Mouse (Mus musculus) MEL (cell line): ENCODE data around the gene Tmem106a. TPM values are rescaled to one million over a fixed set of nuclear protein-coding genes. Genes with fewer than 3 reads are reported as not detected.

ENCODE experiments used
- DNase-seq: peaks from one replicate; pipeline ENCODE4 v3.0.0; 2011; ENCODE audit warnings: low read depth, low spot score
- H3K27ac ChIP-seq: 2 replicates; pipeline ENCODE4 v1.5.1; 2012; ENCODE audit warnings: low read depth, mild to moderate bottlenecking, control low read depth, low read length, moderate library complexity; ENCODE audit not compliant: control insufficient read depth
- H3K27me3 ChIP-seq, 2 experiments: fragments of 150-350 bp in 1 of 2; sonication (generic) in 1 of 2; 2 replicates each; pipeline ENCODE4 v1.6.1; 2012; ENCODE audit warnings: low read length in 2 of 2, mild to moderate bottlenecking in 2 of 2, improper control_type of control experiment in 1 of 2, moderate library complexity in 1 of 2; ENCODE audit not compliant: insufficient read depth in 2 of 2, control insufficient read depth in 1 of 2
- H3K36me3 ChIP-seq, 2 experiments: 2 replicates each; pipeline ENCODE4 v1.6.1; 2012 to 2014; ENCODE audit warnings: low read length in 2 of 2, improper control_type of control experiment in 1 of 2, inconsistent platforms in 1 of 2, mild to moderate bottlenecking in 1 of 2; ENCODE audit not compliant: insufficient read depth in 2 of 2, control insufficient read depth in 1 of 2
- H3K4me1 ChIP-seq, 2 experiments: fragments of 150-350 bp in 1 of 2; sonication (generic) in 1 of 2; 2 replicates each; pipeline ENCODE4 v1.6.1; 2012; ENCODE audit warnings: low read length in 2 of 2, improper control_type of control experiment in 1 of 2, mild to moderate bottlenecking in 1 of 2; ENCODE audit not compliant: insufficient read depth in 2 of 2, control insufficient read depth in 1 of 2
- H3K4me3 ChIP-seq, 2 experiments: fragments of 150-350 bp in 1 of 2; sonication (generic) in 1 of 2; 2 replicates each; pipeline ENCODE4 v1.5.1; 2012; ENCODE audit warnings: low read depth in 2 of 2, low read length in 2 of 2, mild to moderate bottlenecking in 2 of 2, moderate library complexity in 2 of 2, control low read depth in 1 of 2, improper control_type of control experiment in 1 of 2; ENCODE audit not compliant: control insufficient read depth in 1 of 2, insufficient read depth in 1 of 2
- H3K79me2 ChIP-seq: 2 replicates; pipeline ENCODE4 v1.6.1; 2012; ENCODE audit warnings: mild to moderate bottlenecking, low read length, moderate library complexity; ENCODE audit not compliant: control insufficient read depth, poor library complexity, insufficient read depth
- H3K9ac ChIP-seq: 2 replicates; pipeline ENCODE4 v1.6.1; 2012; ENCODE audit warnings: low read depth, mild to moderate bottlenecking, control low read depth, low read length, moderate library complexity; ENCODE audit not compliant: control insufficient read depth, poor library complexity, severe bottlenecking
- H3K9me3 ChIP-seq: fragments of 150-350 bp; sonication (generic); replicated peaks from 2 replicates; pipeline ENCODE4 v1.6.1; 2012; ENCODE audit warnings: mild to moderate bottlenecking, low read length, improper control_type of control experiment, moderate library complexity; ENCODE audit not compliant: insufficient read depth
- CHD1 ChIP-seq: IDR thresholded peaks from 2 replicates; pipeline ENCODE4 v1.6.1; 2012; ENCODE audit warnings: low read depth, mild to moderate bottlenecking, inconsistent platforms, low read length, improper control_type of control experiment
- CTCF ChIP-seq, 3 experiments: IDR thresholded peaks in 2 of 3; conservative IDR thresholded peaks in 1 of 3; 2 replicates each; pipeline ENCODE4 v1.5.1; 2011 to 2012; ENCODE audit warnings: low read length in 3 of 3, low read depth in 2 of 3, mild to moderate bottlenecking in 2 of 3, improper control_type of control experiment in 1 of 3, inconsistent platforms in 1 of 3, mixed read lengths in 1 of 3, moderate library complexity in 1 of 3; ENCODE audit not compliant: control insufficient read depth in 1 of 3, insufficient read depth in 1 of 3, poor library complexity in 1 of 3, severe bottlenecking in 1 of 3
- E2F4 ChIP-seq: IDR thresholded peaks from 2 replicates; pipeline ENCODE4 v1.6.1; 2011; ENCODE audit warnings: low read depth, low read length, improper control_type of control experiment, borderline replicate concordance
- ETS1 ChIP-seq: IDR thresholded peaks from 2 replicates; pipeline ENCODE4 v1.6.1; 2012; ENCODE audit warnings: low read depth, mild to moderate bottlenecking, inconsistent platforms, low read length, improper control_type of control experiment, moderate library complexity
- MAX ChIP-seq: IDR thresholded peaks from 2 replicates; pipeline ENCODE4 v1.6.1; 2011; ENCODE audit warnings: low read length, improper control_type of control experiment
- MAZ ChIP-seq: IDR thresholded peaks from 2 replicates; pipeline ENCODE4 v1.6.1; 2012; ENCODE audit warnings: low read depth, mild to moderate bottlenecking, inconsistent platforms, low read length, improper control_type of control experiment
- MYC ChIP-seq: IDR thresholded peaks from 2 replicates; pipeline ENCODE4 v1.6.1; 2011; ENCODE audit warnings: low read depth, mild to moderate bottlenecking, low read length, improper control_type of control experiment, moderate library complexity
- POLR2AphosphoS2 ChIP-seq: IDR thresholded peaks from 2 replicates; pipeline ENCODE4 v1.6.1; 2011; ENCODE audit warnings: low read length, improper control_type of control experiment
- POLR2AphosphoS5 ChIP-seq: IDR thresholded peaks from 2 replicates; pipeline ENCODE4 v1.6.1; 2012; ENCODE audit warnings: low read depth, borderline replicate concordance, mild to moderate bottlenecking, inconsistent platforms, low read length, moderate library complexity, mixed read lengths
- RAD21 ChIP-seq: IDR thresholded peaks from 2 replicates; pipeline ENCODE4 v1.6.1; 2011; ENCODE audit warnings: mild to moderate bottlenecking, low read depth, low read length, improper control_type of control experiment
- TAL1 ChIP-seq: IDR thresholded peaks from 2 replicates; pipeline ENCODE4 v1.6.1; 2012; ENCODE audit warnings: mild to moderate bottlenecking, inconsistent platforms, low read length, moderate library complexity, mixed read lengths
- TBP ChIP-seq: IDR thresholded peaks from 2 replicates; pipeline ENCODE4 v1.8.0; 2011; ENCODE audit warnings: low read depth, low read length, improper control_type of control experiment
- TCF12 ChIP-seq: IDR thresholded peaks from 2 replicates; pipeline ENCODE4 v1.6.1; 2014; ENCODE audit warnings: low read depth, mild to moderate bottlenecking, inconsistent platforms, low read length, improper control_type of control experiment, moderate library complexity
- USF1 ChIP-seq: IDR thresholded peaks from 2 replicates; pipeline ENCODE4 v1.6.1; 2014; ENCODE audit warnings: low read depth, mild to moderate bottlenecking, inconsistent platforms, low read length, improper control_type of control experiment, moderate library complexity
- USF2 ChIP-seq, 2 experiments: IDR thresholded peaks; 2 replicates each; pipeline ENCODE4 v1.6.1; 2011 to 2012; ENCODE audit warnings: improper control_type of control experiment in 2 of 2, low read length in 2 of 2, borderline replicate concordance in 1 of 2, inconsistent platforms in 1 of 2, low read depth in 1 of 2, mild to moderate bottlenecking in 1 of 2; ENCODE audit not compliant: insufficient read depth in 1 of 2
- ZMIZ1 ChIP-seq: IDR thresholded peaks from 2 replicates; pipeline ENCODE4 v1.6.1; 2012; ENCODE audit warnings: low read depth, mild to moderate bottlenecking, inconsistent platforms, low read length, improper control_type of control experiment, moderate library complexity
- ZNF384 ChIP-seq: IDR thresholded peaks from 2 replicates; pipeline ENCODE4 v1.6.1; 2012; ENCODE audit warnings: low read depth, mild to moderate bottlenecking, inconsistent platforms, low read length, improper control_type of control experiment
- polyA plus RNA-seq, 2 experiments: library from polyadenylated mRNA; stranded (reverse) in 1 of 2; unstranded in 1 of 2; fragments of >175 nt in 1 of 2; fragments of >200 nt in 1 of 2; gene quantifications; 2 replicates each; pipeline versions ENCODE4 v1.2.1 to v1.2.4; 2012; ENCODE audit warnings: low replicate concordance in 2 of 2, low read depth in 1 of 2; ENCODE audit not compliant: insufficient read length in 2 of 2, insufficient read depth in 1 of 2, missing spikeins in 1 of 2
- total RNA-seq: library from RNA; depleted of rRNA; stranded (reverse); fragments of 300-350 nt; gene quantifications from 2 replicates; pipeline ENCODE4 v1.2.3, GENCODE M21; 2012

The Tmem106a gene
- total and polyA plus RNA-seq, 3 experiments = 0.23 to 0.81 TPM; not detected in 1

- no peak overlapping the region for H3K4me3 ChIP-seq
- H3K27ac ChIP-seq = no peak overlapping the region
- peaks cover 0 to 11% of the 10 kb centered on the region in 2 experiments; a peak in 2 of 4 replicates for H3K4me1 ChIP-seq
- peaks cover 0 to 2% of the 10 kb centered on the region in 2 experiments; a peak in 1 of 4 replicates for H3K27me3 ChIP-seq
- no peaks in the 10 kb centered on the region for H3K9me3 ChIP-seq
- no peak overlapping the region for H3K9ac ChIP-seq
- DNase-seq = no peak
- peaks cover 0 to 6% of the 10 kb centered on the region in 2 experiments; a peak in 2 of 4 replicates for H3K36me3 ChIP-seq
- TF ChIP-seq TCF12 = no peak
- no peak for TF ChIP-seq TBP
- no peak for TF ChIP-seq USF1
- TF ChIP-seq E2F4 = no peak
- no peak for TF ChIP-seq ETS1
- no peak for TF ChIP-seq ZNF384
- no peak for TF ChIP-seq POLR2AphosphoS5
- no peak for TF ChIP-seq USF2 (IDR thresholded peaks at IDR 0.05; ENCODE audit: borderline replicate concordance in 1 of 2, insufficient read depth in 1 of 2, low read depth in 1 of 2, low read length in 2 of 2)
- no peak for TF ChIP-seq RAD21
- TF ChIP-seq MAZ = no peak
- no peak for TF ChIP-seq CHD1
- TF ChIP-seq MYC = no peak
- no peak for TF ChIP-seq TAL1
- TF ChIP-seq POLR2AphosphoS2 = no peak
- TF ChIP-seq MAX = no peak
- no peaks in the 10 kb centered on the region for H3K79me2 ChIP-seq
These were observed 34.1 kb downstream of the Tmem106a start for GRCm38 (mm10) chr11:101616104-101616503.

DNA sequence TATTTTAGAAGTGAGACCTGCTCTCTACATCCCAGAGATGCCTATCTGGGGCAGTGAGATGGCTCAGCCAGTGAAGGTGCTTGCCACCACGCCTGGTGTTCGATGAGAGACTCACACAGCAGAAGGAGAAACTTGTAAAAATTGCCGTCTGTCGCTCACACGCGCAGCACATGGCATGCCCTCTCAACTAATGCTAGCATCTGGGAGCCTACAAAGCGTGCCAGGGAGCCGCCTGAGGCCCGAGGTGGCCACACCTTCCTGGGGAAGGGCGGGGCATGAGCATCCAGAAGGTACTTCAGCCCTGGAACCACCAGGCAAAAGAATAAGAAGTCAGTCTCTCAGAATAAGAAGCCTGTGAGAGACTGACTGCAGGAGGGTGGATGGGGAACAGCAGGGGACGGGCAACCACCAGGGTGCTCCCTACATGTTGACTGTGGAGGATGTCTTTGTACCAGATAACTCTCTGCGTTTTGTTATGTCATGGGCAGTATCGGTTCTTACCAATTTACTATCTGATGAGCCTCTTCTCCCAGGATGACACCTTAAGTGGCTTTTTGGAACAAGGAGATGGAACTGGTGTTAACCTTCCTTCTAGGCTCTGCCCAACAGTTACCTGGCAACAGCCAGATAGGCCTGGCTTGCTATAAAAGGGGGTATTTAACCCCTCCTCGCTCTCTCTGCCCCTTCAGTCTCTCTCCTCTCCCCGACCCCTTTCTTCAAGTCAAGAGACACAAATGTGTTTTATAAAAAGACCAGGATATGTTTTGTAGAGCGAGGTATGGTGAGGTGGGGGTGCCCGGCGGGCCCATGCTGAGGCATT lies 35.1 kb downstream of the Tmem106a start:
- peaks cover 0 to 10% of the 10 kb centered on the region in 2 experiments; a peak in 2 of 4 replicates for H3K4me1 ChIP-seq
- no peak overlapping the region for H3K9ac ChIP-seq
- no peak for TF ChIP-seq CTCF (IDR thresholded peaks at IDR 0.05 in 2 of 3, conservative IDR thresholded peaks at IDR 0.05 in 1 of 3; ENCODE audit: control insufficient read depth in 1 of 3, insufficient read depth in 1 of 3, low read depth in 2 of 3, low read length in 3 of 3, poor library complexity in 1 of 3, severe bottlenecking in 1 of 3)
- TF ChIP-seq ZMIZ1 = no peak
- TF ChIP-seq USF2 (IDR thresholded peaks at IDR 0.05; ENCODE audit: borderline replicate concordance in 1 of 2, insufficient read depth in 1 of 2, low read depth in 1 of 2, low read length in 2 of 2) = no peak
- TF ChIP-seq, all 39 proteins: peak for 0
- H3K4me3 ChIP-seq = no peak overlapping the region
- no peak for DNase-seq
- no peaks in the 10 kb centered on the region for H3K9me3 ChIP-seq
- peaks cover 0 to 2% of the 10 kb centered on the region in 2 experiments; a peak in 1 of 4 replicates for H3K27me3 ChIP-seq
- no peaks in the 10 kb centered on the region for H3K79me2 ChIP-seq
- no peak overlapping the region for H3K27ac ChIP-seq
- H3K36me3 ChIP-seq = peaks cover 0 to 6% of the 10 kb centered on the region in 2 experiments; a peak in 2 of 4 replicates
